Mouse (Mus musculus): ENCODE results near the gene Gm1113.

The Gm1113 gene

DNA sequence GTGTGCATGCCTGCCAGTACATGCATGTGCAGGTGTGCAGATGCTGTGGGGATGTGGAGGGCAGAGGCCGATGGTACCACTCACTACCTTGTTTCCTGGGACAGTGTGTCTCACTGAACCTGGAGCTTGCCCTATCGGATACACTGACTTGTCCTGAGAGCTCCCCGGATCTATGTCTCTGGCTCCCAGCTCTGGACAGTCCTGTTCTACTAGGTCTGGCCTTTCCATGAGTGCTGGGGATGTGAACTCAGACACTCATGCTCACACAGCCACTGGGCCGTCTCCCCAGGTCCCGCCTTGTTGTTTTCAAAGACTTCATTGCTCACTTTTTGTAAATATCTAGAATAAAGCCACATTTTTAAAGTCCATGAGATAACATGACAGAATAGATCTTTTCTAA, 23.0 kb upstream of the Gm1113 start:
- no peak for TF ChIP-seq GATA4 (IDR thresholded peaks at IDR 0.05; ENCODE audit: insufficient replicate concordance, low read length)

DNA sequence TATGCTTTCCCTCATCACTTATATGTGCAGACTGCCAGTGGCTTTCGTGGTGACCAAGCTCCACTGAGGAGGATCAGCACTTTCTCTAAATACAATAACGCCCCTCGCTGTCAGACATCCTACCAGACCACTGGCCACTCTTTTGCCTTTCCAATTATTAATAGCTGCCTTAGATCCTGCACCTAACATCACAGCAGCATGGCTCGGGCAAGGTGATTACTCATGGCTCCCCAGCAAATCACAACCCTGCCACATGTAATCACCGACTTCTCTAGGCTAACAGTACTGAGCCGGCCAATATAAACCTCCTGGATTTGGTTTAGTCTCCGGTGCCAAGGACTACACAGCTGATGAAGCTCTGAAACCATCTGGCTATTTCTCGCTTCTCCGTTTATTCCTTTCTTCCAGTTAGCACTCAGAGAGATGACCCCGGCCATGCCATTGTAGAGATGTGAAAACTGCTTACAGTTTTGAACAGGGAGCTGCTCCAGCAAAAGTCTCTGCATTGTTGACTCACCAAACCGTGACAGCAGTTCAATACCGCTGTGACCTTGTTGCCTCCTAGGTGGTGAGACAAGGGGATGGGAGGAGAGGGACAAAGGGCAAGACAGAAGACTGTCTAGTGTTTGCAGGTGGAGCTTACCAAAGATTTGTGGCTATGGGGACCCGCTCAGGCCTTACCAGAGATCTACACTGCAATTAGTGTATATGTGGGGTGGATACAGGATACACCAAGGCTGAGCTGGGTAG, 21.1 kb upstream of the Gm1113 start:
- TF ChIP-seq GATA4 (IDR thresholded peaks at IDR 0.05; ENCODE audit: insufficient replicate concordance, low read length) = no peak

DNA sequence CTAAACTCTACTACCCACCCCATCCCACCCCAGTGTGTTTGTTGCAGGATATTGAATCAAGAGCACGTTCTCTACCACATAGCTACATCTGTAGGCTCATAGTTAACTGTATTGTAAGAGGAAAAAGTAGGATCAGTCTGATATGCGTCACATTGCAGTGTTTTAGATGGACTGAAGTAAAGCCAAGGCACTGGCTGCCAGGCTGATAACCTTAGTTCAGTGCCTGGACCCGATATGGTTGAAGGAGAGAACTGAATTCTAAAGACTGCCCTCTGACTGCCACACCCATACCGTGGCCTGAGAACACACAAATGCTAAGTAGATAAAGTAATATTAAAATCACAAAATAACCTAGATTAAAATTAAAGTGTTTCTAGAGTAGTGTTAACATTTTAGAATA, 17.8 kb upstream of the Gm1113 start:
- TF ChIP-seq GATA4 (IDR thresholded peaks at IDR 0.05; ENCODE audit: insufficient replicate concordance, low read length) = no peak

DNA sequence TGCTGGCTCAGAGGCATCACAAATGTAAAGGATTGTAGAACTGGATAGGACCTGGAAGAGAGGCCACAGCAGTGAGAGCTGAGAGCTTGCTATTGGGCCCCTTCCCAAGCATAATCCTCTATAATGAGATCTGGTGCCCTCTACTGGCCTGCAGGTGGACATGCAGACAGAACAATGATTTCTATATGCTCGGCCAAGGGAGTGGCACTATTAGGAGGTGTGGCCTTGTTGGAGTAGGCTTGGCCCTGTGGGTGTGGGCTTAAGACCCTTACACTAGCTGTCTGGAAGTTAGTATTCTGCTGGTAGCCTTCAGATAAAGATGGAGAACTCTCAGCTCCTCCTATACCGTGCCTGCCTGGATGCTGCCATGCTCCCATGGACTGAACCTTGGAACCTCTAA, 17.0 kb upstream of the Gm1113 start:
- no peak for TF ChIP-seq GATA4 (IDR thresholded peaks at IDR 0.05; ENCODE audit: insufficient replicate concordance, low read length)

DNA sequence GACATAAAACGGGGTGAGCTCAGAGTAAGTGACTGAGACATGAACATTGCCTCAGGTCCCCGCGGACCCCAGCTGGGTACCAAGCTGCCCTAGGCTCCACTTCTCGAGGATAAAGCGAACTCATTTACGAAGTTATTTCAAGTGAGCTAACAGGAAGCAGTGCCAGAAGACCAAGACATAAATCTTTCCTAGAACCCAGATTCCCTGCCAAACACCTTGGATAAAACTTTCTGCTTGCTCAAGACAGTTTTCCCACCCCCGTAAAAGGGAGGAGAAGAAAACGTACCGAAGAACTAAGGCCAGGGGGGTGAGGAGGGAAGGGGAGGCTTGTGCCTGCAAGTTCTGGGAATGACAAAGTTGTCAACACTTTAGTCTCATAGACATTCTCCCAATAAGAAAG, 15.2 kb upstream of the Gm1113 start:
- TF ChIP-seq GATA4 (IDR thresholded peaks at IDR 0.05; ENCODE audit: insufficient replicate concordance, low read length) = no peak

DNA sequence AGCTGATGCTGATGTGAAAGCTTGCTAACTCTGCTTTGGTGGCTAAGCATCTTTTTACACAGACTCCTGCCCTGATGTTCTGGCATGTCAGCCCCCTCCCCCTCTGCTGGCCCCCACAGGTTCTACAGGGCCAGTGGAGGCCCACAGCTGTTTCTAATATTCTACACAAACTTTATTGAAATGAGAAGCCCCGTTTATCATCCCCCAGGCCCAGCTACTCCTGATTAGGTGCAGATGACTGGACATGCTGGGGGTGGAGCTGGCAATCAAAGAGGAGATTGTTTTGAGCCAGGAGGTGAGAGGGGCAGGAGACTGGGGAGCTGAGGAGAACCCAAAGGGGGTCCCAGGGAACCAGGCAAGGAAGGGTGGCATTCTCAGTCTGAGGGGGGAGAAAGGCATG, 11.7 kb upstream of the Gm1113 start:
- TF ChIP-seq GATA4 (IDR thresholded peaks at IDR 0.05; ENCODE audit: insufficient replicate concordance, low read length) = no peak

DNA sequence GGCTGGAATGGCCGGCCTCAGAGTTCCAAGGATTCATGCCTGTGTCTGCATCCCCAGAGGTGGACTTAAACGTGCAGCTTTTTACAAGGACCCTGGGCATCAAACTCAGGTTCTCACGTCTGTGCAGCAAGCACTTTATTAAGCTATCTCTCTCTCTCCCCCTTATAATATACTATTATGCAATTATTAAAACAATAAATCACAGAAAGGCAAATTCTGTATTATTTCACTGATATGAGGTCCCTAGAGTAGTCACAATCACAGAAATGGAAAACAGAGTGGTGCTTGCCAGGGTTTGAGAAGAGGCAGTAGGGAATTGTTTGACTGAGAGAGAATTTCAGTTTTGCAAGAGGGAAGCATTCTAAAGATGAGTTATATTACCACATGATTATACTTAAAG, 11.1 kb upstream of the Gm1113 start:
- TF ChIP-seq GATA4 (IDR thresholded peaks at IDR 0.05; ENCODE audit: insufficient replicate concordance, low read length) = no peak

DNA sequence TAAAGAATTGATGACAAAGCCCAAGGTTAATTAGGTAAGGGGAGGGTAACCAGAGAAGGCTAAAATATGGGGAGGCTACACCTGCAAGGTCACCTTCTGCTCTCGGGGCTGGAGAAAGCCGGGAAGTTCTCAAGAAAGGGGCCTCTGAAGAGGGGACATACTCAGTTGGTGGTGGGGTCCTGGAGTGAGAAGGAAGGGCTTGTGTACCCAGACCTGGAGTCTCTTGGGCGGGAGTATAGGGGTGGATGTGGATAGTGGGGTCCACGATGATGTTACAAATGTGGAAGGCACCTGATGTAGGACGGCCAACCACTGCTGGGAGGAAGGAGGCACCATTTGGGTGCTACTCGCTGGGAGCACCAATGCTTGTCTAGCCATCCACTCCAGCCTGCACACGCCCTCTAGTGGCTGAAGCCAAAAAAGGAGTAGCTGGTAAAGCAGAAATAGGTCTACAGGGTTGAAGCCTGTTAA, 5.9 kb upstream of the Gm1113 start:
- no peak for TF ChIP-seq GATA4 (IDR thresholded peaks at IDR 0.05; ENCODE audit: insufficient replicate concordance, low read length)

DNA sequence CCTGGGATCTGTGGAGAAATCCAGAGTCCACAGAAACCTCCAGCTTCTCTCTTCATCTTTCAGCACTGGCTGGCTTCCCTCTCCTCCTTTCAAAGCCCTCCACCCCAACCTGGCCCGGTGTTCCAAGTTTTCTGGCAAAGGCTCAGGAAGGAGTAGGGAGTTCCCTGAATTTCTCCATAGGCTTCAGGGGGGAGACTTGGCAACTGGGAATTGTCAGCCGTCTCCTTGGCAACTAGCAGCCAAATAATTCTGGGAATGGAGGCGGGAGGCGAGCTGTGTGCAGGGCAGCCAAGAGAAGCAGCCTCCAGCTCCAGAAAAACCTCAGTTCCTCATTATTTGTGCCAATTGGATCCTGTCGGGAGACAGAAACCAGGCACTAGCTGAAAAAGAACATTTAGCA, 5.5 kb upstream of the Gm1113 start:
- no peak for TF ChIP-seq GATA4 (IDR thresholded peaks at IDR 0.05; ENCODE audit: insufficient replicate concordance, low read length)

DNA sequence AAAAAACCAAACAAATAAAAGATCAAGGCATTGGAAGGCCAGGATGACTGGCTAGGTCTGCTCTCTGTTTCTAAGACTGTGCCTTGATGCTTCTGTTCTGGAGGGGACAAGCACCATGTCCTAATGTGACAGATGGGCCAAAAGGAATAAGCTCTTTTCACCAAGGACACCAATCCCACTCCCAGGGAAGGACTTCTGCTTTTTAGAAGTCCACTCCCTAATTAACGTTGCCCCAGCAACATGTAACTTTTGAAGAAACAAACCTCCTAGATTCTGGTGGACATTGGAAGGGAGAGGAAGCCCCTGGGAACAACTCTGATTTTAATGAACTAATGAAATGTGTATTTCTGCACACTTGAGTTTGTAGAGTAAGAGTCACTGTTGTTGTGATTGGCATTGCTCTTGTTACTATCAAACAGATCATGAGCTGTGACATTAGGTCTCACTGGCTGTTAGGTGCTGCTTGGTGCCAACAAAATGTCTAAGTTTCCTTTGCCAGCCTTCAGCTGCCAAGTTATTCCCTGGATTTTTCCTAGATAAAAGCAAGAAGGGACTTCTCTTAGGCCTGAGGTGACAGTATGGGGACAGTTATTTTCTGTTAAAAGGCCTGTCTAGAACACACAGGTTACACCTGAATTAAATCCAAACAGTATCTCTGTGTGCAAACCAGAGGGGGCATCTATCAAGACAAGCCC, 4.9 kb upstream of the Gm1113 start:
- TF ChIP-seq GATA4 (IDR thresholded peaks at IDR 0.05; ENCODE audit: insufficient replicate concordance, low read length) = no peak

DNA sequence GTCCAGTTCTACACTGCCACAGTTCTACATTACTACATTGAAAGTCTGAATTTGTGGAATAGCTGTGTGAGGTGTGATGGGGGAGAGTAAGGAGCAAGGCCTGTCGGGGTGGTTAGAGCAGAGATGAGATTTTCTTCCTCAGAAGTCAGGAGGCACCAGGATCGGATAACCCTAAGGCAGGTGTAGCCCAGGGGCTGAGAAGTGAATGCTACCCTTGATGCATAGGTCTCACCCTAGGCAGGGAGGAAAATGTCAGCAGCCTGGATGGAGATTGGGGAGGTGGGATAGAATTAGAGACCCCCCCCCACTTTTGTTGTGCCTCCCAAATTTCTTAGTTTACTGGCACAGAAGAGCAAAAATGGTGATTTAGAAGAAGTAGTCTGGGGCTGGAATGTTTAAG, 4.2 kb upstream of the Gm1113 start:
- TF ChIP-seq GATA4 (IDR thresholded peaks at IDR 0.05; ENCODE audit: insufficient replicate concordance, low read length) = no peak

DNA sequence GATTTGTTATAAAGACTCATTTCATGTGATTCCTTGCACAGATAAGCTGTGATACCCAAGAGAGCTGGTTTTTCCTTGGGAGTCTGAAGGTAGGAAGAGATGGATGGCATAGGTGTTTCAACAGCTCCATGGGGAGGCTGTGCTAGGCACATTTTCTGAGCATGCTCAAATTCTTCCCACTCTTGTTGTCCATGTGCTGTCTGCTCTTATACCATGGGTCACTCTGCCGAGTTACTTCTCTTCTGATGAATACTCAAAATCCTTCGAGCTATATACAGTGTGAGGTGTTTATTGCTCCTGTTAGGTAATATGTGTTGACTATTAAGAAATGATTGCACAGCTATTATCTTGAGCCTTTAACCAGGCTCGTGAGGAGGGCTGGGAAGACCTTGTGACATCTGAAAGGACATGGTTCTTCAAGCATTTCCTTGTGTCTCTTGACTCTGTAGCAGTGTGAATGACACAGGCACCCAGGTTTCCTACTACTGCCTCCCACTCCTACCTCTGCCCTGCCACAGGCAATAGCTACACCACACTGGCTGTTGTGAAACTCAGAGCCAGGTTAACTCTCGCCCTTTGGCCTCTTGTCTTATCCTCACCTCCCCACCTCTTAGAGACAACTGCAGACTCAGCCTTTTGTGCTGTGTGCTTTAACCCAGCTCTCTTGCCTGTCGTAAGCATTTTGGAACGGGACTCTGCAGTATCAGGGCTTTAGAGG, 2.7 kb upstream of the Gm1113 start:
- TF ChIP-seq GATA4 (IDR thresholded peaks at IDR 0.05; ENCODE audit: insufficient replicate concordance, low read length) = no peak

DNA sequence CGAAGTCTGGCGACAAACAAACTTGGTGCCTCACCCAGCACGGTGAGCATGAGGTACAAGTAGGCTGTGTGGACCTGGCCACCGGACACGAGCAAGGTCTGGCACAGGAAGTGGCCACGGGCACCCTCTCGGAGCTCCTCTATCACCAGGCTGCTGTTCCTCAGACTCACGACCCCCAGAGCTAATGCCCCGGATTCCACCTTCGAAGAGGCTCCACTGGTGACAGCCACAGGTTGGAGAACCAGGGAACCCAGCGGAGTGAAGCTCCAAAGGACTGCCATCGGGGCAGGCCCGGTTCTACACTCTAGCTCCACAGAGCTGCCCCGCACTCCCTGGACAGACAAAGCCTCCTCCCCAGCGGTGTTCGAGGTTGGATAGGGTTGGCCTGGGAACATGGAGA, 1.4 kb downstream of the Gm1113 start:
- no peak for TF ChIP-seq GATA4 (IDR thresholded peaks at IDR 0.05; ENCODE audit: insufficient replicate concordance, low read length)

DNA sequence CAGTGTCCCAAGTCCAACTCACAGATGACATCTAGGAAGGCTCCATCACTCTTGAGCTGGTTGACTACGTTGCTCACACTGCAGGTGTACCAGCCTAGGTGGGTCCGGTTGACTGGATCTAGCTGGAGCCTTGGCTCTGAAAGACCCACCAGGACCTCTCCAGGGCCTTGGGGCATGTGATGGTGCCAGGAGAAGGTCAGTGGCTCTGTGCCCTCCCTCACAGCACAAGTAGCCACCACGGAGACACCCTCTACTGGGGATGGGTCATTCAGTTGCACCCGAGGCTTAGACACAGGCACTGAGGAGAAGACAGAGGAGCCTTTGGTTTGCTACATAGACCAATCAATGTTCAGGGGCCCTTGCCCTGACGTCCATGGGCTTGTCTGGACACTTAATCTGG, 1.9 kb downstream of the Gm1113 start:
- no peak for TF ChIP-seq GATA4 (IDR thresholded peaks at IDR 0.05; ENCODE audit: insufficient replicate concordance, low read length)

DNA sequence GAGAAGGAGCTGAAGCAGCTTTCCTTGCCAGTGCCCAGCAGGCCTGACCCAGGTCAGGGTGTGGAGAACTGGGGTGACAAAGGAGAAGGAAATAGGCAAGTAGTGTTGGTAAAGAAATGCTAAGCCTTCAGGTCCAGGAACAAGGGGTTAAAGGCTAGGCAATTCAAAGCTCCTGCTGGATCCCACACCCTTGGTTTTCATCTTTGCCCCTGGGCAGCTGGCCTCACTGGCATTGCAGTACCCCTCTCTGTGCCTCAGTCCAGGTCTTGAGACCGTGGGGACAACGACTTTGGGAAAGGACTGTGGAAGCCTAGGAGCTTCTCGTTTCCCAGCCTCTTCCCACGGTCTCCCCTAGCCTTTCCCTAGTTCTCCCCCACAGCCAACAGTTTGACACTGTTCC, 4.2 kb downstream of the Gm1113 start:
- TF ChIP-seq GATA4 (IDR thresholded peaks at IDR 0.05; ENCODE audit: insufficient replicate concordance, low read length) = no peak

DNA sequence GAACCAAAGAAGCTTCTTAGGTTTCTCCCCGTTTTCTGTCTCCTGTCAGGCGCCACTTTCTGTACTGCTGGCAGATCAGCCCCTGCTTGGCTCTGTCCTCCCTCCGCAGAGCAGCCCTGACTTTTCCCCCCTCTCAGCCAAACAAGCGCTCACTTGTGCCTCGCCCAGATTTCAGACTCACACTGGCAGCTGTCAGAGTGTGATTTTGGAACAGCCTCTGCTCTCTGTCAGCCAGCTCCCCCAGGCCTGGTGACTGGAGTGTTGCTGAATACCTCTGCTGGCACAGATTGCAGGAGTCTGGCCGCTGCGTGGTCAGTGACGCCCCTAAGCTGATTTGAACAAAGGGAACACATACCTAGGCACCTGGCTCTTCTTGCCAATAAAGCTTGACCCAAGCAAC, 9.8 kb downstream of the Gm1113 start:
- no peak for TF ChIP-seq GATA4 (IDR thresholded peaks at IDR 0.05; ENCODE audit: insufficient replicate concordance, low read length)
